Mouse (Mus musculus): ENCODE results near the gene Spata17. TPM values are rescaled to one million over a fixed set of nuclear protein-coding genes. Genes with fewer than 3 reads are reported as not detected.

Spata17 gene
- polyA plus RNA-seq, 1 experiment from 2014 or later = 0.92 TPM

DNA sequence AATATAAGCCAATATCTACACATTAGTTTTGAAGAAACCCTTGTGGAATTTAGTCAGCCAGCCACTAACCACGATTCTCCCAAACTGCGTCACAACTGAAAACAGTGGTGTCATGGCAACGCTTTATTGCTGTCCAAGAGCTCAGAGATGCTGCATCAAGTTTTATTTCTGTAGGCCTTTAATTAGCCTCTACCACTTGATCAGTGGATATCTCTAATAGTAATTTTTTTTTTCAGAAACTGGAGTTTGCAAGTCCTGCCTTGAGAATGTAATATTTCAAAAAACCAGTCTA lies 138.3 kb downstream of the Spata17 start:
- H3K27ac ChIP-seq (ENCODE audit: low read depth, low read length) = peak overlapping the region; percentile 16; the same call in 1 of the 2 replicates

DNA sequence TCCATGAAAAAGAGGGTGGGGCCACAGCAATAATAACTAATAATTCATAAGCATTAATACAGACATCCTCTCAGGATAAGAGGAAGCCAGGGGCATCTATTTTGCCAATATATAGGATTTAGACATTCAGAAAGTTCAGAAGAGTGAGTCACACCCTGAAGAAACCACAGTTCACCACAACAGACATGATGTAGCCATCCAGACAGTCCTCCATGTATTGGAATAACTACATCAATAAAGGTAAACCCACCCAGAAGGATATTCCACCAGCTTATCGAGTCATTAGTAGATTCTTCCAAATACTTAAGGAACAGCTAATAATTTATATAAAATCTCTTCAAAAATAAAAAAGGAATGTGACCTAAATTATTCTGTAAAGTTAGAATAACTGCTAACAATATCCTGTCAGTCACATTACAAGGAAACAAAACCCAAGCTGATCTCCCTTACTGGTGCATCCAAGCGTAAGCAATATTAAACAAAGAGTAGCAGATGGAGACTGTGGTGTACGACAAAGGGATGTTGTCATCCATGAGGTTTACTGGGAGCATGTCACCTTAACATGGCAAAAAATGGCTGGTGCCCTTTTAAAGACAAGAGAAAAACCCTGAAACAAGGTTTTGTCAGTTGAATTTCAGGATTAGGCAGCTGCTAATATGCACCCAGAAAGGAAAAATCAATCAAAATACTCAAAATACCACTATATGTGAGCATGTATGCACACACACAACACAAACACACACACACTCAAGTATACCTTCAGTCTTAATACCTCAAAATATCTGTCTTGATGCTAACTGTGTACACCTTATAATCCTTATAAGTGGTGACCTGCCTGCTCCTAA lies 138.8 kb downstream of the Spata17 start:
- Histone ChIP-seq H3K27ac (ENCODE audit: low read depth, low read length) (peak overlapping the region; percentile 16; the same call in 1 of the 2 replicates), H3K9me3 (ENCODE audit: control insufficient read depth, low read length) (no peaks in the 10 kb centered on the region), H3K27me3 (ENCODE audit: control insufficient read depth, insufficient read depth, low read length) (no peaks in the 10 kb centered on the region), H3K36me3 (ENCODE audit: control insufficient read depth, insufficient read depth, low read length) (no peaks in the 10 kb centered on the region), H3K4me2 (no peak overlapping the region), H3K4me1 (ENCODE audit: control insufficient read depth, insufficient read depth, low read length) (no peaks in the 10 kb centered on the region; the same call in 1 of the 2 replicates), H3K4me3 (ENCODE audit: low read depth, low read length) (no peak overlapping the region), H3K9ac (ENCODE audit: low read length) (no peak overlapping the region)
- ATAC-seq (ENCODE audit: low FRiP score) (peak; percentile 80; the same call in 1 of the 2 replicates), DNase-seq (ENCODE audit: low spot score, missing footprints) (peak; percentile 84)
- WGBS = 63% methylated on average over 3 of the region's 3 CpGs

More for the DNA sequence above, 138.3 kb downstream of the Spata17 start:
- Histone ChIP-seq H3K36me3 (ENCODE audit: control insufficient read depth, insufficient read depth, low read length) (no peaks in the 10 kb centered on the region), H3K4me1 (ENCODE audit: control insufficient read depth, insufficient read depth, low read length) (no peaks in the 10 kb centered on the region; the same call in 1 of the 2 replicates), H3K9me3 (ENCODE audit: control insufficient read depth, low read length) (no peaks in the 10 kb centered on the region), H3K4me3 (ENCODE audit: low read depth, low read length) (no peak overlapping the region), H3K9ac (ENCODE audit: low read length) (no peak overlapping the region), H3K27me3 (ENCODE audit: control insufficient read depth, insufficient read depth, low read length) (no peaks in the 10 kb centered on the region), H3K4me2 (no peak overlapping the region)
- peak; percentile 52 for ATAC-seq (ENCODE audit: low FRiP score)
- 63% methylated on average over 3 of the region's 3 CpGs for WGBS
- peak; percentile 86 for DNase-seq (ENCODE audit: low spot score, missing footprints)

DNA sequence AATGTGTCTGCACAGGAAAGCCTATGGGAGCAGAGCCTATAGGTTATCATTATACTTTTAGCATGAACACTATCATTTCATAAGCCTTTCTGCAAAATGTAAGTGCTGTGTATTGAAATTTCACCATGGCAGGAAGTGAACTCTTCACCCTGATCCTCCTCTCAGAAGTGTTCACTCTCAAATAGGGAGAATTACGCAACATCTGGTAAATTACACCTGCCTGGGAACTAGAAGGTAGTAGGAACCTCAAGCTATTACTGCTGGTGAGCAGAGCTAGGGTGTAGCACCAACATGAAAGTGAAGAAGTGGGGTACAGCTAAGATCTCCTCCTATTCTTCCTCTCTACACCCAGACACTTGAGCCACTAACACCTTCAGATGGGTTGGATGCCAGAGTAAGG lies 155.4 kb downstream of the Spata17 start:
- Histone ChIP-seq H3K4me1 (ENCODE audit: control insufficient read depth, insufficient read depth, low read length) (no peaks in the 10 kb centered on the region), H3K27me3 (ENCODE audit: control insufficient read depth, insufficient read depth, low read length) (no peaks in the 10 kb centered on the region), H3K9ac (ENCODE audit: low read length) (no peak overlapping the region), H3K27ac (ENCODE audit: low read depth, low read length) (no peak overlapping the region), H3K4me3 (ENCODE audit: low read depth, low read length) (no peak overlapping the region), H3K9me3 (ENCODE audit: control insufficient read depth, low read length) (no peaks in the 10 kb centered on the region), H3K4me2 (no peak overlapping the region), H3K36me3 (ENCODE audit: control insufficient read depth, insufficient read depth, low read length) (no peaks in the 10 kb centered on the region)
- ATAC-seq (ENCODE audit: low FRiP score) (no peak), DNase-seq (ENCODE audit: low spot score, missing footprints) (no peak)
- WGBS = 76% methylated on average over 1 of the region's 1 CpGs

DNA sequence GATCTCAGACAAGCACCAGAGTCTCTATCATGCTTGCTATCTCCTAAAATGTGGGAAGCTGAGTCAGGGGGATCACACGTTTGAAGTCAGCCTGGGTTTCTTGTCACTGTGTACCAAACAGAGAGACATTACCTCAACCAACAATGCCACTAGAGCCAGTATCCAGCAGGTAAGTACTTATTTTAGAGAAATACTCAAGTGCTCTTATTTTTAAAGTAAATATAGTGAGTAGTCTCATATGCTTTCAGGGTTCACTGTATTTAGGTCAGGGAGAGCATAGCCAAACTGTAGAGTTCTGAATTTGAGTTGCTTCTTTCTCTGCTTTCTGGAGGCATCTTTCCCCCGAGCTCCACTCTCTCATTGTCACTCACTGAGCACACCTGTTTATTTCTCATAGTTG lies 160.9 kb downstream of the Spata17 start:
- no peak for DNase-seq (ENCODE audit: low spot score, missing footprints)
- H3K27me3 ChIP-seq (ENCODE audit: control insufficient read depth, insufficient read depth, low read length) = no peaks in the 10 kb centered on the region
- H3K27ac ChIP-seq (ENCODE audit: low read depth, low read length) = no peak overlapping the region
- no peak for ATAC-seq (ENCODE audit: low FRiP score)
- H3K9me3 ChIP-seq (ENCODE audit: control insufficient read depth, low read length) = no peaks in the 10 kb centered on the region
- H3K4me1 ChIP-seq (ENCODE audit: control insufficient read depth, insufficient read depth, low read length) = no peaks in the 10 kb centered on the region
- no peaks in the 10 kb centered on the region for H3K36me3 ChIP-seq (ENCODE audit: control insufficient read depth, insufficient read depth, low read length)
- H3K4me3 ChIP-seq (ENCODE audit: low read depth, low read length) = no peak overlapping the region
- no peak overlapping the region for H3K9ac ChIP-seq (ENCODE audit: low read length)
- no peak overlapping the region for H3K4me2 ChIP-seq
- 78% methylated on average over 2 of the region's 2 CpGs for WGBS

DNA sequence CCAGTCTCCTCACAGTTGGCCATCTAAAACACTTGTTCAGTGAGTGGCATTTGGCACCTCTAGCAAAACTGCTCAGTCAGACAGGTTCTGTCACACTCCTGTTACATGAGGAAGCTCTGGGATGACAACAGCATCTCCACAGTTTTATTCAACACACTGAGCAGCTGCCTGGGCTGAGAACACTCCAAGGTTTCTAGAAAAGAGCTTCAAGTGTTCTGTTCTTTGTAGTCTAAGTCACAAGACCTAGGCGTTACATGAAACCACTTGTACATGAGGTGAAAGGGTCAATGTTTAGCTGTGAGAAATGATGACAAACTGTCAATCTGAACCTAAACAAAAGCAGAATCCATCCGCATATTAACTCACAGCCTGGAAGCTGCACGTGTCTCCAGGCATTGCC lies 161.4 kb downstream of the Spata17 start:
- no peak for DNase-seq (ENCODE audit: low spot score, missing footprints)
- H3K4me1 ChIP-seq (ENCODE audit: control insufficient read depth, insufficient read depth, low read length) = no peaks in the 10 kb centered on the region
- no peak overlapping the region for H3K4me3 ChIP-seq (ENCODE audit: low read depth, low read length)
- H3K4me2 ChIP-seq = no peak overlapping the region
- no peaks in the 10 kb centered on the region for H3K27me3 ChIP-seq (ENCODE audit: control insufficient read depth, insufficient read depth, low read length)
- no peaks in the 10 kb centered on the region for H3K9me3 ChIP-seq (ENCODE audit: control insufficient read depth, low read length)
- no peaks in the 10 kb centered on the region for H3K36me3 ChIP-seq (ENCODE audit: control insufficient read depth, insufficient read depth, low read length)
- H3K27ac ChIP-seq (ENCODE audit: low read depth, low read length) = no peak overlapping the region
- no peak overlapping the region for H3K9ac ChIP-seq (ENCODE audit: low read length)
- no peak for ATAC-seq (ENCODE audit: low FRiP score)
- WGBS = 86% methylated on average over 3 of the region's 3 CpGs

DNA sequence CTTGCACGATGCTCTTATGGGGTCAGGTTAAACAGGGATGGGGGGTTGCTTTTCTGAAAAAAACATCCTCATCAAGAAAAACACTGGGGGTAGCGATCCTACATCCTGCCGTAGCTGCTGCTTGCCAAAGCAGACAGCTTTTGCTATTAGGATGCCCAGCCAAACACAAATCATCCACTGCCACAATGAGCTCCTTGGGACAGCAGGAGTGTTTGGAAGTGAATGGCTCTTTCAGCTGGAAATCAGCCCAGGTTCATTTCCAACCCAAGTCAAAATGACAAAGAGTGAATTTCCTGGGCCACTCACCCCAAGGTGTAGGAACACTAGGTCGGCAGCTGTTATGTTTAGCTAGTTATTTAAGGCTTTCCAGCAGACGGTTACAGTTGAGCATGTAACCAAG lies 162.7 kb downstream of the Spata17 start:
- H3K4me2 ChIP-seq = no peak overlapping the region
- H3K36me3 ChIP-seq (ENCODE audit: control insufficient read depth, insufficient read depth, low read length) = no peaks in the 10 kb centered on the region
- no peak overlapping the region for H3K4me3 ChIP-seq (ENCODE audit: low read depth, low read length)
- no peaks in the 10 kb centered on the region for H3K27me3 ChIP-seq (ENCODE audit: control insufficient read depth, insufficient read depth, low read length)
- ATAC-seq (ENCODE audit: low FRiP score) (no peak), DNase-seq (ENCODE audit: low spot score, missing footprints) (no peak)
- WGBS = 80% methylated on average over 5 of the region's 5 CpGs
- no peak overlapping the region for H3K27ac ChIP-seq (ENCODE audit: low read depth, low read length)
- H3K9me3 ChIP-seq (ENCODE audit: control insufficient read depth, low read length) = no peaks in the 10 kb centered on the region
- H3K4me1 ChIP-seq (ENCODE audit: control insufficient read depth, insufficient read depth, low read length) = no peaks in the 10 kb centered on the region
- H3K9ac ChIP-seq (ENCODE audit: low read length) = no peak overlapping the region

DNA sequence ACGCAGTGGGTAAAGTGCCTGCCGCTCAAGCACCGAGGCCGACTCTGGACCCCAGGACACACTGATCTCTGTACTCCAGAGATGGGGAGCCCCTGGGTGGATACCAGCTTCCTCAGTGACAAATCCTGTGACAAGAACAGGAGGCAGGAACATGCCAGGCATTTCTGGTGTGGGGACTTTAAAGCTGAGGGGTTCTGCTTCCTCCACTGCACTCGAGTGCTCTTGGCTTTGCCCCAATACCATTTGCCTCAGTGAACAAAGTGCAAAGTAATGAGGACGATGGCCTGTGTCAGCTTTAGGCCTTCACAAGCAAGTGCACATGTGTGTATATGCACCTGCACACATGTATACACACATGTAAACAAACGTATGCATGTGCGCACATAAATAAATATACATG lies 164.0 kb downstream of the Spata17 start:
- ATAC-seq (ENCODE audit: low FRiP score) (no peak), DNase-seq (ENCODE audit: low spot score, missing footprints) (no peak)
- H3K9me3 ChIP-seq (ENCODE audit: control insufficient read depth, low read length) = no peaks in the 10 kb centered on the region
- 92% methylated on average over 8 of the region's 8 CpGs for WGBS
- no peak overlapping the region for H3K9ac ChIP-seq (ENCODE audit: low read length)
- H3K4me1 ChIP-seq (ENCODE audit: control insufficient read depth, insufficient read depth, low read length) = no peaks in the 10 kb centered on the region
- H3K36me3 ChIP-seq (ENCODE audit: control insufficient read depth, insufficient read depth, low read length) = no peaks in the 10 kb centered on the region
- H3K4me2 ChIP-seq = no peak overlapping the region
- no peaks in the 10 kb centered on the region for H3K27me3 ChIP-seq (ENCODE audit: control insufficient read depth, insufficient read depth, low read length)
- no peak overlapping the region for H3K27ac ChIP-seq (ENCODE audit: low read depth, low read length)
- no peak overlapping the region for H3K4me3 ChIP-seq (ENCODE audit: low read depth, low read length)

DNA sequence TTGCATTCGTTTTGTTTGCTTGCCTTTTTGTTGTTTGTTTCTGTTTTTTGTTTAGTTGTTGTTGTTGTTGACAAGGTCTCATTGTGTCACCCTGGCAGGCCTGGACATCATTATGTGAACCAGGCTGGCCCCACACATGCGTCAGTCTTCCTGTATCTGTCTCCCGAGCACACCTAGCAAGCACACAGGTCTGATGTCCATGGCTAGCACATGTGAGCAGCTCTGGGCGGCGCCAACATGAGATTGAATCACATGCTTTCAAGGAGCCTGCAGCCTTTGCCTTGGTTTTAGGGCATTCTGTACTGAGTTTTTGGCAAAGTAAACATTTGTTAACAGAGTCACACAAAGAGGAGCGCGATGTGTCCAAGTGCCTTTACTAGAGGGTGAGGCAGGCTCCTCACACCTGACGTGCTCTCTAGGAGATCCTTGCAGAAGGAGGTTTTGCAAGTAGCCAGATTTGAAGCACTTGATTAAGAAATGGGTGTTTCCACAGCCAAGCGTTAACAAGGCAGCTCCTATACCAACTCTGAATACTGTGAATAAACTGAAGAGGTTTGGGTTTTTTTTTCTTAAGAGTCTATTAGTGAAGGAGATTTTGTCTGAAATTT lies 166.5 kb downstream of the Spata17 start:
- no peak for ATAC-seq (ENCODE audit: low FRiP score)
- no peaks in the 10 kb centered on the region for H3K36me3 ChIP-seq (ENCODE audit: control insufficient read depth, insufficient read depth, low read length)
- H3K4me2 ChIP-seq = no peak overlapping the region
- no peak overlapping the region for H3K27ac ChIP-seq (ENCODE audit: low read depth, low read length)
- DNase-seq (ENCODE audit: low spot score, missing footprints) = no peak
- H3K4me1 ChIP-seq (ENCODE audit: control insufficient read depth, insufficient read depth, low read length) = no peaks in the 10 kb centered on the region
- H3K27me3 ChIP-seq (ENCODE audit: control insufficient read depth, insufficient read depth, low read length) = no peaks in the 10 kb centered on the region
- H3K9me3 ChIP-seq (ENCODE audit: control insufficient read depth, low read length) = no peaks in the 10 kb centered on the region
- no peak overlapping the region for H3K4me3 ChIP-seq (ENCODE audit: low read depth, low read length)
- 93% methylated on average over 9 of the region's 9 CpGs for WGBS
- H3K9ac ChIP-seq (ENCODE audit: low read length) = no peak overlapping the region

DNA sequence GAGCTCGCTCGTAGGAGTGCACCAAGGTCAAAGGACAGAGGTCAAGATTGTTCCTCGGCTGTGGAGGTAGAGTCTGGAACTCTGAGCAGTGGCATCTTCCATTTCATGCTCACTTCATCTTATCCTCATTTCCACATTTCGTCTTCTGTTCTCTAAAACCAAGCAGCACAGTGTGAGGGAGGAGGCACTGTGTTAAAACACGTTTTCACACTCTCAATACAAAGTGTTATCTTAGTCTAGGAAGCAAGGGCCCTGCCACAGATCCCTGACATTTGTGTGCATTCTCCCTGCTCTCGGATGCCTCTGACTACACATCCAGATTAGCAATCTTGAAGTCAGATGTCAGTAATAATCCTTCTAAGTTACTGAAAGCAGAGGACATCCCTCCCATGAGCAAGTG lies 170.5 kb downstream of the Spata17 start:
- no peak overlapping the region for H3K9ac ChIP-seq (ENCODE audit: low read length)
- H3K36me3 ChIP-seq (ENCODE audit: control insufficient read depth, insufficient read depth, low read length) = no peaks in the 10 kb centered on the region
- H3K9me3 ChIP-seq (ENCODE audit: control insufficient read depth, low read length) = no peaks in the 10 kb centered on the region
- no peak overlapping the region for H3K4me3 ChIP-seq (ENCODE audit: low read depth, low read length)
- 70% methylated on average over 6 of the region's 6 CpGs for WGBS
- H3K27me3 ChIP-seq (ENCODE audit: control insufficient read depth, insufficient read depth, low read length) = no peaks in the 10 kb centered on the region
- no peak overlapping the region for H3K4me2 ChIP-seq
- H3K27ac ChIP-seq (ENCODE audit: low read depth, low read length) = no peak overlapping the region
- DNase-seq (ENCODE audit: low spot score, missing footprints) (no peak), ATAC-seq (ENCODE audit: low FRiP score) (no peak)
- H3K4me1 ChIP-seq (ENCODE audit: control insufficient read depth, insufficient read depth, low read length) = no peaks in the 10 kb centered on the region
